Mouse (Mus musculus) ES-E14 (cell line): Measurements from ENCODE around the gene Il25.

Source experiments
- CHD2 ChIP-seq: IDR thresholded peaks from 2 replicates; pipeline ENCODE4 v1.6.1; 2014; ENCODE audit warnings: mild to moderate bottlenecking, low read depth, low read length, inconsistent platforms
- HCFC1 ChIP-seq: IDR thresholded peaks from 2 replicates; pipeline ENCODE4 v1.6.1; 2012; ENCODE audit warnings: low read length, inconsistent platforms, borderline replicate concordance; ENCODE audit not compliant: insufficient read depth
- MAFK ChIP-seq: IDR thresholded peaks from 2 replicates; pipeline ENCODE4 v1.6.1; 2014; ENCODE audit warnings: mild to moderate bottlenecking, low read depth, low read length, inconsistent platforms; ENCODE audit not compliant: insufficient read depth
- ZC3H11A ChIP-seq: IDR thresholded peaks from 2 replicates; pipeline ENCODE4 v1.6.1; 2012; ENCODE audit warnings: low read depth, mild to moderate bottlenecking, inconsistent platforms, low read length, borderline replicate concordance
- ZNF384 ChIP-seq: IDR thresholded peaks from 2 replicates; pipeline ENCODE4 v1.6.1; 2012; ENCODE audit warnings: low read depth, low read length, inconsistent platforms

DNA sequence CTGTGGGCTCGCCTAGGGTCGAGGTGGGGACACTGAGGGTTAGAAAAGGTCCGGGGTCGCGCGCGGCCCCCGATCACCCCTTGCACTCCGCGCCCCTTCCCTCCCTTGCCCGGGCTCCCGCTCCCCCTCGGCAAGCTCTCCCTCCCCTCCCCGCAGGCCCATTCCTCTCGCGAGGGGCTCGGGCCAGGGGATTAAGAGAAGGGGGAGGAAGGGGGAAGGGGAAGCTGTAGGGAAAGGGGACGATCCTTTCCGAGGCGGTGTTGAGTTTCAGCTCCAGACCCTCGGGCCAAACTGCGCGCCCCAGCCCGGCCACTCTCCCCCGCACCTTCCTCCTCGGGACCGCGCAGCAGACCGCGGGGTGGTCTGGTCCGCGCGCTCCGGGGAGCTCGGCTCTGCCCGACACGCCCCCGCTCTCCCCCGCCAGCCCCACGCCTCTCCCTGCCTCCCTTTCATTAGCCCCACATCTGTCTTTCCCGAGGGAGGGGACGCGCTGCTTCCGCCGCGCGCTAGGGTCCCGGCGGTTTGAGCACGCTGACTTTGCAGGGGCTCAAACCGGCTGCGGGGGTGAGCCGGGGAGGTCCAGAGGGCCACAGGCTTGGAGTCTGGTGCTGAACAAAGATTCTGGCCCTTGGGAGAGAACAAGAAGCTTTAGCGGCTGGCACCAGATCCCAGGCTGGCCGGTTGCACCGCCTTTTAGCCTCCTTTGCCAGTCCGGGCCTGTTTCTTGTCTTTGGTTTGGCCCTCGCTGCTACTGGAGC lies 5.9 kb upstream of the Il25 start:
- TF ChIP-seq ZNF384 (no peak), ZC3H11A (no peak), MAFK (no peak), HCFC1 (no peak), CHD2 (peak; percentile 87)
